8 mouse cellular contexts compared by ENCODE assay signal in the genomic region with DNA sequence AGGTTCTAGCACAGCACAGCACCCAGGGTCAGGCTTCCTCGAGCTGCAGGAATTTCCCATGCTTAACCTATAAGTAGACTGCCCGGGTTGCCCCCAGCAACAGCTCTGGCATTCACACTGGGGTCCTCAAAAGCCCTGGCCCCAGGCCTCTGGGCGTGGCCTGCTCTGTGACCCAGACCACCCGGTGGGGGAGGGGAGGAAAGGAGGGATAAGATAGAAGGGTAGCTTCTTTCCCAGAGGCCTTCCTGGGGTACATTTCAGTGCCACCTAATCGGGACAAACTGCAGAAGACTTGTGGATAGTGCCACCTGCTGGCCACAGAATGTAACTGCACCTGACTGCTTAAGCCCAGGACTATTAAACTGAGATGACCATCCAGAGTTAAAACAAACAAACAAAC. TPM values are rescaled to one million over a fixed set of nuclear protein-coding genes. Genes with fewer than 3 reads are reported as not detected.
DNase-seq lines count a peak whose midpoint lies in the region; ATAC-seq and TF ChIP-seq lines count a peak whose summit lies in the region.
"Had no signal": no experiment of that assay in that cellular context is flagged by ENCODE, and none has a peak within 500 bp of the region (broad histone marks: within the 10 kb centered on the region; RNA-seq: fewer than 3 reads in every experiment).

No protein-coding gene starts in this region.

- TF ChIP-seq EP300 in ES-Bruce4 (IDR thresholded peaks at IDR 0.05; ENCODE audit: insufficient read depth, low read depth, low read length) = no peak

- peak; percentile 74 for TF ChIP-seq CTCF in ES-Bruce4 (IDR thresholded peaks at IDR 0.05; ENCODE audit: low read depth, low read length)

- H3K27me3 ChIP-seq in ES-Bruce4 (ENCODE audit: control insufficient read depth, insufficient read depth, low read length, poor library complexity, severe bottlenecking) = peaks cover 2% of the 10 kb centered on the region; the same call in 1 of the 2 replicates
- peaks cover 40% of the 10 kb centered on the region for H3K27me3 ChIP-seq in embryonic facial prominence, embryonic 11.5 days (ENCODE audit: control insufficient read depth, insufficient read depth, low read length)

- no peaks in the 10 kb centered on the region for H3K36me3 ChIP-seq in ES-Bruce4 (ENCODE audit: control insufficient read depth, insufficient read depth, low read length, poor library complexity, severe bottlenecking)
- H3K36me3 ChIP-seq in embryonic facial prominence, embryonic 11.5 days (replicated peaks; ENCODE audit: control insufficient read depth, insufficient read depth, low read depth, low read length) = no peaks in the 10 kb centered on the region

- WGBS in embryonic facial prominence, embryonic 11.5 days = 8% methylated on average over 5 of the region's 5 CpGs

- ATAC-seq in embryonic facial prominence, embryonic 11.5 days (replicated peaks; ENCODE audit: insufficient number of reproducible peaks, low FRiP score, low TSS enrichment, low read depth) = peak; percentile 19; the same call in 1 of the 2 replicates

- DNase-seq in adrenal gland, postnatal 25 days = peak; percentile 62
- DNase-seq in embryonic facial prominence, embryonic 11.5 days (ENCODE audit: low spot score) = peak; percentile 81
- peak; percentile 65 to 82 for DNase-seq in heart, postnatal 10 days
- DNase-seq in kidney, postnatal 25 days = peak; percentile 59 to 73
- peak; percentile 72 for DNase-seq in lung, postnatal 10 days
- peak; percentile 65 for DNase-seq in retina, postnatal 7 days (ENCODE audit: low read depth, low spot score)

- no peak overlapping the region for H3K9ac ChIP-seq in ES-Bruce4 (ENCODE audit: low read depth, poor library complexity, severe bottlenecking)
- no peak overlapping the region for H3K9ac ChIP-seq in embryonic facial prominence, embryonic 11.5 days (replicated peaks; ENCODE audit: low read length)

- no peak for TF ChIP-seq POLR2A in ES-Bruce4 (IDR thresholded peaks at IDR 0.05; ENCODE audit: insufficient read depth, low read length)

- H3K4me2 ChIP-seq in embryonic facial prominence, embryonic 11.5 days (ENCODE audit: low read depth, low read length) = no peak overlapping the region

- H3K9me3 ChIP-seq in ES-Bruce4 (replicated peaks; ENCODE audit: control insufficient read depth, insufficient read depth, low read length, poor library complexity, severe bottlenecking) = no peaks in the 10 kb centered on the region
- H3K9me3 ChIP-seq in embryonic facial prominence, embryonic 11.5 days (replicated peaks; ENCODE audit: control insufficient read depth, low read length) = no peaks in the 10 kb centered on the region

- H3K4me3 ChIP-seq in ES-Bruce4 (ENCODE audit: low read depth, low read length) = no peak overlapping the region
- H3K4me3 ChIP-seq in embryonic facial prominence, embryonic 11.5 days (ENCODE audit: low read depth, low read length) = no peak overlapping the region

- no peak overlapping the region for H3K27ac ChIP-seq in ES-Bruce4 (ENCODE audit: insufficient read depth, low read length)
- H3K27ac ChIP-seq in embryonic facial prominence, embryonic 11.5 days (replicated peaks; ENCODE audit: low read depth, low read length) = no peak overlapping the region

- intact Hi-C loops in heart, postnatal 10 days (cut with DNase I) = loop anchor here (1.0 to 5.0 kb wide), 3 partner anchors 99 to 315 kb away; partner anchors contain the start of gene Ldah

- peaks cover 2% of the 10 kb centered on the region for H3K4me1 ChIP-seq in ES-Bruce4 (ENCODE audit: control insufficient read depth, insufficient read depth, low read length)
- peaks cover 6% of the 10 kb centered on the region for H3K4me1 ChIP-seq in embryonic facial prominence, embryonic 11.5 days (ENCODE audit: control insufficient read depth, insufficient read depth, low read length)

RNA-seq across cellular contexts. Expression of gene Gdf7, which starts 4.7 kb away (rescaled TPM):
- polyA plus RNA-seq in ES-Bruce4 (2011; ENCODE audit: insufficient read depth, insufficient read length, low read depth, missing spikeins) = not detected in 2 replicates
- not detected in 2 replicates for total RNA-seq in adrenal gland, postnatal 25 days (2021)
- 0.49 and 0.72 TPM in 2 replicates for polyA plus RNA-seq in embryonic facial prominence, embryonic 11.5 days (2014; fragmentation: Nextera tagmentation; extraction: Ambion mirVana)
- under 1 TPM in 1 of 2 experiments, not detected in 1; 0.48 TPM for total RNA-seq in heart, postnatal 10 days (2021)
- polyA plus RNA-seq: heart, embryonic 16.5 days had no signal

RNA-seq across cellular contexts. Expression of gene Hs1bp3, which starts 6.8 kb away (rescaled TPM):
- polyA plus RNA-seq in ES-Bruce4 (2011; ENCODE audit: insufficient read depth, insufficient read length, low read depth, missing spikeins) = 32.6 and 37.5 TPM in 2 replicates
- 13.6 and 22.3 TPM in 2 replicates for total RNA-seq in adrenal gland, postnatal 25 days (2021)
- polyA plus RNA-seq in embryonic facial prominence, embryonic 11.5 days (2014; fragmentation: Nextera tagmentation; extraction: Ambion mirVana) = 9.6 and 11.7 TPM in 2 replicates
- 10 to 100 TPM; 11.3 to 15.1 TPM for total RNA-seq in heart, postnatal 10 days (2021)
